Mouse (Mus musculus): ENCODE measurements around the gene Zfand4.

GRCm38 (mm10) chr6:116331396-116331795 is 67.4 kb downstream of the Zfand4 start:
- TF ChIP-seq CTCF (IDR thresholded peaks at IDR 0.05; ENCODE audit: borderline replicate concordance, insufficient read depth, low read depth, low read length) (no peak), POLR2A (IDR thresholded peaks at IDR 0.05; ENCODE audit: borderline replicate concordance, insufficient read depth, low read length) (no peak)

Data from cerebellum, adult 2 months (tissue).